Mouse (Mus musculus): ENCODE results near the gene Ppp1r16b. TPM values are rescaled to one million over a fixed set of nuclear protein-coding genes. Genes with fewer than 3 reads are reported as not detected.

Ppp1r16b gene
- total RNA-seq (2015; ENCODE audit: low replicate concordance) (not detected in 2 replicates), total RNA-seq (2017; ENCODE audit: low replicate concordance) (0.14 TPM in 1 of 2 replicates, not detected in the other)

DNA sequence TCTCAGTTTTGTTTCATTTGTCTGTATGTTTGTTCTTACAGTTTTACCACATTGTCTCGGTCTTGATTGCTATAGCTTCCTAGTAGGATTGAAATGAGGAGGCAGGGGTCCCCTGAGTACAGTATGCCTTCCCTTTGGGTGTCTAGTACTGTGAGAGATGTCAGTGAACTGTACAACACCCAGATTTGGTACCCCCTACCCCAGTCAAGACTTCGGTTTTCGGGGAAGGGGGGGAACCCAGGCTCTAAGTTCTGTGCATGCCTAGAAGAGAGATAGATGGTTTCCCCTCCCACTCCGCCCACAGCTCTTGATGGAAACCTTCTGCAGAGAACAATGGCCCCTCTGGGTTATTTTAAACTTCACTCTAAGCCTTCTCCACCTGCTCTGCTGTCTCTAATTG lies at the start of gene Ppp1r16b:
Ppp1r16b (plus strand) TSS at position 301 of the 400 bp plus-strand sequence.
- ATAC-seq (replicated peaks; ENCODE audit: low FRiP score, poor library complexity, severe bottlenecking), result no peak

DNA sequence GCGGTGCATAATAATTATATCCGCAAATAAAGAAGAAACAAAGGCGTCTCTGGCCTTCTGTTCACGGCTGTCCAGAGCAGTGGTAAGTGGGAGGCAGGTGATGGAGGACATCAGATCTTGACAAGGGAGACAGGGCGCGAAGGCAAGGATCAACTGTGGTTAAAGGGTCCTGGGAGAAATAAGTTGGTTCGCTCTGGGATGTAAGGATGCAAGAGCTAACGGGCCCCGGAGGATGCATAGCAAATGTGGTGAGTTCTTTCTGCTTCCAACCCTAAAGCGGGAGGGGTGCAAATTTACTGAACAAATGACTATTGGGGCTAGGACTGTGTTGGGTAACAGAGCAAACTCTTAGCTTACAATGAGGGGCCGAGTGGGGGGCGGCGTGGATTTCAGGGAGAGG lies 49.5 kb upstream of the Ppp1r16b start:
- no peak for ATAC-seq (replicated peaks; ENCODE audit: low FRiP score, poor library complexity, severe bottlenecking)

DNA sequence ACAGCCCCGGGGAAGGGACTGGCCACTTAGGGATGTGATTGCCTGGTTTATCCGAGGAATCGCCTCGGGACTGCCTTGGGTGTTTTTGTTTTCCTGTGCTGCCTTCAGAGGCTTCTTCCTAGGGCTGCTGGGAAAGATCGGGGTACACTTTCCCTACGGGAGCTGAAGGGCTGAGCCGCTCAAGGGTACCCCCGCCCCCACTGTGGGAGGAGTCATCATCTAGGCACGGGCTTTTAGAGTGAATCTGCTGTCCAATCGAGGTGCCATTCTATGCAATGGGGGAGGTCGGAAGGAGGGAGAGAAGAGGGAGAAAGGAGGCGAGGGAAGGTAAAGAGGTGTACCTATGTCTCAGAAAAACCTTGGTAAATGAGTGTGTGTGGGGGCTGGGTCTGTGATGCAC lies 48.9 kb upstream of the Ppp1r16b start:
- ATAC-seq (replicated peaks; ENCODE audit: low FRiP score, poor library complexity, severe bottlenecking), result no peak

DNA sequence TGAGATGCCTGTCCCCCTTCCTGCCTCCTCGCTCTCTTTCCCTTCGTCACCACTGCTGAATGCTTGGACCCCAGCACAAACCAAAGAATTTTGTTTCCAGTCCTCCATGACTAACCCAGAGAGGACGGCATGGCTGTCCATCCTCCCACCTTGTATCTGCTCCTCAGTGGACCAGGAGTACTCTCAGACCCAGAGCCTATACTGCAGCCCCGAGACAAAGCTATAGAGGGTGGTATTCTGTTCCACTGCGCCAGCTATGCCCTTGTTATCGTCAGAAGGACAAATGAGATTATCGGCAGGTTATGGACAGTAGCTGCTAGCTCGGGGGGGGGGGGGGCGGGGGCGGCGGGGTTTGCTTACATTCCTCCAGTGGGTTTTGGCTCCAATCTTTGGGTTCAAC lies 48.4 kb upstream of the Ppp1r16b start:
- no peak for ATAC-seq (replicated peaks; ENCODE audit: low FRiP score, poor library complexity, severe bottlenecking)

DNA sequence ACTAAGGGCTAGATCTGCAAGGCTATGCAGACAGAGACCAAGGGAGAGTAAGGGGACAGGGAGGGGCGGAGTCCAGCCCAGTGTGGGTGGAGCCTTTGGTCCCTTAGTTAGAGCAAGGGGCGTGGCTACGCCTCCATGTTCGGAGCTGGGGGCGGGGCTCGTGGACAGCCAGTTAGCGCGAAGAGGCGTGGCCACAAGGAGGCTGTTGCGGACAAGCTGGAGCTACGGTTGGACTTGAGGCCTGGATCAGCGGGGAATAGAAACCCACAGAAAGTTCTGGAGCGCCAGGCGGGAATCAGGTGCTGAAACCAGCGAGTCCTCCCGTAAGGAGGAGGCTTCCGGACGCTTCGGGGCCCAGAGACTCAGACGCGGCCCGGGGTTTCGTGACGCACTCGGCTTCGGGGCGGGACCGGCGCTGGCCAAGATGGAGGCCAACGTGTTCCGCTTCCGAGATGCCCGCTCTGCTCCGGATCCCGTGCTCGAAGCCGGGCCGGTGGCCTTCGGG lies 40.4 kb upstream of the Ppp1r16b start, which contains the start of gene Actr5:
Actr5 (plus strand) TSS at position 171 of the 505 bp plus-strand sequence.
- ATAC-seq (replicated peaks; ENCODE audit: low FRiP score, poor library complexity, severe bottlenecking), result peak; percentile 98

DNA sequence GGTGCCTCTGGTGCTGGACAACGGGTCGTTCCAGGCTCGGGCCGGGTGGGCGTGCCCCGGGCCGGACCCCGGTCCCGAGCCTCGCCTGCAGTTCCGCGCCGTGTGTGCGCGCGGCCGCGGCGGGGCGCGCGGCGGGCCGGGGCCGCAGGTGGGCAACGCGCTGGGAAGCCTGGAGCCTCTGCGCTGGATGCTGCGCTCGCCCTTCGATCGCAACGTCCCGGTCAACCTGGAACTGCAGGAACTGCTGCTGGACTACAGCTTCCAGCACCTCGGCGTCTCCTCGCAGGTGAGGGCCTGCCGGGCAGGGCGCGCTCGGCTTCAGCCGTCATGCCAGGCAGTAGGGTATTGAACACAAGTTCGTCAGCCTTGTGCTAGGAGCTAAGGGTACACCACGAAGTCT lies 40.0 kb upstream of the Ppp1r16b start:
- no peak for ATAC-seq (replicated peaks; ENCODE audit: low FRiP score, poor library complexity, severe bottlenecking)

DNA sequence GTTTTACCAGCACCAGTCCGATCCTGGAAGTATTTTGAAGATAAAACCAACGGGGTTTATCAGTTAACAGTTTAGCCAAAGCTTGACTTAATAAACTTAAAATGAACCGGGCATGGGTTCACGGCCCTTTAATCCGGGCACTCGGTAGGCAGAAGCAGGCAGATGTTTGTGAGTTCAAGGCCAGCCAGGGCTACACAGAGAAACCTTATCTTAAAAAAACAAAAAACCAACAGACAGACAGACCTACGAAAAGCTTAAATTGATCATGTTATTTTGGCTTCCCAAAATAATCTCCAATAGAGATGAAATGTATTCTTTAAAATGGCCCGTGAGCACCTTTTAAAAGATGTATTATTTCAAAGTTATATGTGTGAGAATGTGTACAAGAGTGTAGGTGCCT lies 39.5 kb upstream of the Ppp1r16b start:
- ATAC-seq (replicated peaks; ENCODE audit: low FRiP score, poor library complexity, severe bottlenecking), result no peak

DNA sequence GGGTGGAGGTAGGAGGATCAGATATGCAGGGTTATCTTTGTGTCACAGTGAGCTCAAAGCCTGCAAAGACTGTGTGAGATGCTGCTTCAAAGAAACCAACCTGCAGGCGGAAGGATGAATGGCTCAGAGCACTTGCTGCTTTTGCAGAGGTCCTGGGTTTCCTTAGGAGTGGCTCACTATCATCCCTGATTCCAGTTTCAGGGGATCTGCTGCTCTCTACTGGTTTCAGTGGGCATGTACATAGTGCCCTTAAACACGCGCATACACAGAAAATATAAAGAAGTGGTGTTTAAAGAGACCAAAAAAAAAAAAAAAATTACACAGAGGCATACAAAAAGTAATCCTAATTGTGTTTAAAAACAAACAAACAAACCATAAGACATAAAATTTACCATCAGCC lies 36.3 kb upstream of the Ppp1r16b start:
- no peak for ATAC-seq (replicated peaks; ENCODE audit: low FRiP score, poor library complexity, severe bottlenecking)

DNA sequence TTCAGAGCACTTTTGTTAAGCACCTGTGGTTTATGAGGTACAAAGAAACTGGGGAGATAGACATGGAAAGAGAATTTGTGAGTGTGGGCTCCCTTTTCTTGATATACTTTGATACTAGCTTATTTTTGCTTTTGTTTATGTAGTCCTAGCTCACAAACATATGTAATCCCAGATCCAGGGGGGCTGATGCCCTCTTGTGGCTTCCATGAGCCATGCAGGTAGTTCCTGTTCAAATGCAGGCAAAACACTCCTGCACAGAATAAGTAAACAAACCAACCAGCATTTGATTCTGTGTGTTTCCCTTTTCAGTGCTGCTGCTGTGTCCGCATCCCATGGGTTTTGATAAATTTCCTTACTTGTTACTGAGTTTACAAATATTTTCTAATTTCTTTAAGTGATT lies 35.8 kb upstream of the Ppp1r16b start:
- no peak for ATAC-seq (replicated peaks; ENCODE audit: low FRiP score, poor library complexity, severe bottlenecking)

DNA sequence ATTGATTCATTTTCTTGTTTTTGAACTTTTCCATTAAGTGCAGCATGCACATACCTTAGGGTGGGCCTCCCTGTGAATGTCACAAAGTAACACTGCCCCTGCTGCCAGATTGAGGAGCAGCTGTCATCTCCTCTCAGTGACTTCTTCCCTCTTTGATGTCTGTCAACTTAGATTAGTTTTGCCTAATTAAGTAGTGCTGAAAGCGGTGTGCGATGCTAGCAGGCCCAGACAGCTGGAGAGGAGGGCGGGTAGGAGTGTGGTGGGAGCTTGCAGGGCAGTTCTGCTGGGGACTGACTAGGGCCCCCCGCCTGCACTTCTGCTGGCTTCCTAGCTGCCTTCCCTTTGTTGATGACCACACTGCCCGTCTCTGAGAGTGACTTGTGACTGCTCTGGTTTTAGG lies 33.3 kb upstream of the Ppp1r16b start:
- no peak for ATAC-seq (replicated peaks; ENCODE audit: low FRiP score, poor library complexity, severe bottlenecking)

DNA sequence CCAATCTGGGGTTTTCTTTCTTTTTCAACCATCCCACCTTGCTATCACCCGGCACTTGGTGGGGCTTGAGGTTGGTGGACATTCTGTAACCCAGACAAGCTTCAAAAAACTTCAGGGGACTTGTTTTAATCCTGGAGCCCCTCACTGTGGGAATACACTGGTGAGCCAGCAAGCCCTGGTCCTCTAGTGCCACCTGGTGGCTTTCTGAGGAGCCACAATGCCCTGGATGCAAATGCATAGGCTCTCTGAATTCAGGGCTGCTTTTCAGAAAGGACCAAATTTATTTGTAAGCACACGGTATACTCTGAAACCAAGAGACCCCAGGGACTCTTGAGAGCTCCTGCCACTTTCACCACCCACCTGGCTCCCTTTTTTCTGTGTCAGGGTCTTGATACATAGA lies 23.3 kb upstream of the Ppp1r16b start:
- ATAC-seq (replicated peaks; ENCODE audit: low FRiP score, poor library complexity, severe bottlenecking), result peak; percentile 78

DNA sequence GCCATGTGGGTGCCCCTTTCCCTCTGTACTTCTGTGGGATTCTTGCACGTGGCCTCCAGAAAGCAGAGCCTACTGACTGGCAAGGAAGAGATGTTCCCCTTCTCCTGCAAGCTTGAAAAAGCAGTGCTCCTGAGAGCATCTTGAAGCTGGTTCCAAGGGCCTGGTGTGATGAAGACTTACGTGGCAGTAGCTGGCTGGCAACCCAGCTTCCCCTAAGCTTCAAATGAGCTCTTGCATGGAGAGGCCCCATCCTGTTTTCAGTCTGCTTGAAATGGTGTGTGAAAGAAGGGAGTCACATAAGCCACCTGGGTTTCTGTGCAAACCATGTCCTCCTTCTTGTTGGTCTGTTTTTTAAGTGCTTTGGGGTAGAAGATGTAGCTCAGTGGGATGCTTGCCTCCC lies 22.6 kb upstream of the Ppp1r16b start:
- no peak for ATAC-seq (replicated peaks; ENCODE audit: low FRiP score, poor library complexity, severe bottlenecking)

DNA sequence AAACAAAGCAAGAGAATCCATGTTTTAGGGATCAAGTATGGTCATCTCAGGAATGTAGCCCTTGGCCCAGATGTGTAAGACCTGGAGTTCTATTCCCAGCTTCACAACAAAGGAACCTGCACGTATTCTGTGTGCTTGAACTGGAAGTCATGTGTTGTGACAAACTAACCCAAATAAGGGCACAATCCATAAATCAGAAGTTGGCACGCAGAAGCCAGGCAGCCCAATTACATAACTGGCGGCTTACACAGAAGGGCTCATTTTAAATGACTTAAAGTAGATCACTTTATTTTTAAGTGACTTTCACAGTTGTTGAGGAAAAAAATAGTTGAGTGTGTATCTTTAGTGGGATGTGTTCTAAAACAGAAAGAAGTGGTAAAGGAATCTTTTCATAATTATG lies 21.4 kb upstream of the Ppp1r16b start:
- no peak for ATAC-seq (replicated peaks; ENCODE audit: low FRiP score, poor library complexity, severe bottlenecking)

DNA sequence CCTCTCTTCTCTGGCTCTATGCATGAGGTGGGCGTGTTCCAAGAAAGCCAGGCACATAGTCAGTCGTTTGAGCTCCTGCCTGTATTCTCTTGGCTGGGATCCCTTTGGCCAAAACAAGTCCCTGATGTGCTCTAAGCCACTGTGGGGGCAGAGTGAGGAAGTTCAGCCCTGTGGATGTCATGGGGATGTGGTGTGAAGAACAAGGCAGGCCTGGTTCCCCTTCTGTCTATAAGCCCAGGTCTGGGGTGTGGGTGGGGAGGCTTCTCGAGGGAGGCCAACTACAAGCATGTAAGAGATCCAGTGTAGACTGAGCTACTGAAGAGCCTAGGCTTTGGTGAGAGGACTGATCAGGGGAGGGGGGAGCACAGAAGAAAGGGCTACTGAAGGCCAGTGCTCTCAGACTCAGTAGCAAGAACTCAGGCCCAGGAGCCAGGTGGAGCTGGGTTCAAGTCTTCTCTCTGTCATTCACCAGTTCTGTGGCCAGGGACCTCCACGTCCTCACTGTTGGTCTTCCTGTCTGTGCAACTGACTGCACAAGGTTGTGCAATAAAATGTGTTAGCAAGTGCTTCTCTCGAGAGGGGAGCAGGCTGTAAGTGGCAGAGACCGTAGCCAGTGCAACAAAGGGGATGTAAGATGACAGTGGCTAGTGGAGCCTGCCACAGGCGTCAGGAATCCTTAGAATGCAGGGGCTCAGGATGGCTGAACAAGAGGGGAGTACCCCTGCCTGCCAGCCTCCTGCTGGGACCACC lies 13.9 kb upstream of the Ppp1r16b start:
- no peak for ATAC-seq (replicated peaks; ENCODE audit: low FRiP score, poor library complexity, severe bottlenecking)

DNA sequence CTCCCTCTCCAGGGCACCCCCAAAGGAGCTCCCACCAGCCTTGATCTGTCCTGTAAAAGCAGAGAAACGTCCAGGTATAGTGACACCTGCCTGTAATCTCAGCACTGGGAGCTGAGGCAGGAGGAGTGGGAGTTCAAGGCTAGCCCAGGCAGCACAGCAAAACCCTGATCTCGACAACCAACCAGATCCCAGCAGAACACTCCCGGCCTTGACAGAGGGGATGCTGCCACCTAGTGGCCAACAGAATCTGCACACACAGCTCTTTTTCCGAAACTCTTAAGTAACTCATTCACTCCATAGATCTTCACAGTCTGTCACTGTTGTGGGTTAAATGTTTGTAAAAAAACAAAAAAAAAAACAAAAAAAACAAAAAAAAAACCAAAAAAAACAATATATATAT lies 12.2 kb upstream of the Ppp1r16b start:
- peak; percentile 73 for ATAC-seq (replicated peaks; ENCODE audit: low FRiP score, poor library complexity, severe bottlenecking)

DNA sequence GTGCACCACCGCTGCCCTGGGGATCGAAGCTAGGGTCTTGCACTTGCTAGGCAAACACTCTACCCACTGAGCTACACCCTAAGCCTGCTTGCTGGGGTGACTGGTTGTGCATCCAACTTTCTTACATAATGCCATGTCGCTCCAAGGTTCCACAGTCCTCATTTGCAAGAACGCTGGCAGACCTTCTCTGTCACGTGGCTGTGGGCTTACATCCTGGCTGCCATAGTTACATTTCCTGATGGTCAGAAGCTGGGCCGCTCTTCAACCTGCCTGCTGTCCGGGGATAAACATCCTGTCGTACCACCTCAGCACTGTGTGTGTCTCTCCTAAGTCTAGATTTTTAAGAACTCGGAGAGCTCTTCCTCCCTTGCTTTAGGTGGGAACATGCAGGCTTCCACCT lies 10.5 kb upstream of the Ppp1r16b start:
- ATAC-seq (replicated peaks; ENCODE audit: low FRiP score, poor library complexity, severe bottlenecking), result no peak

DNA sequence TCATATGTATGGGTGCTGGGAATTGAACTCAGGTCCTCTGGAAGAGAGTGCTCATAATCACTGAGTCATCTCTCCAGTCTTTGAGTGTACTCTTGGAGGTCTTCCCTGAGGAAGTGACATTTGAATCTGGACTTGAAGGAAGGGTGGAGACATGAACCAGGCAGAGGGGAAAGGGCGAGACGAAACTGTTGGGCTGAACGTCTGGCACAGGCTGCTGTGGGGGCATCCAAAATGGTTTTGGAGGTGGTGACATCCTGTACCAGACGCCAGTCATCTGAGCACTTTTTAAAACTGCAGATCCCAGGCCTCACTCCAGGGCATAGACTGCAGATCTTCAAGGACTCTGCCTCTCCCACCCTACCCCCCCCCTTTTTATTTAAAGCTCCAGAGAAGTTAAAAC lies 9.4 kb upstream of the Ppp1r16b start:
- ATAC-seq (replicated peaks; ENCODE audit: low FRiP score, poor library complexity, severe bottlenecking), result no peak

DNA sequence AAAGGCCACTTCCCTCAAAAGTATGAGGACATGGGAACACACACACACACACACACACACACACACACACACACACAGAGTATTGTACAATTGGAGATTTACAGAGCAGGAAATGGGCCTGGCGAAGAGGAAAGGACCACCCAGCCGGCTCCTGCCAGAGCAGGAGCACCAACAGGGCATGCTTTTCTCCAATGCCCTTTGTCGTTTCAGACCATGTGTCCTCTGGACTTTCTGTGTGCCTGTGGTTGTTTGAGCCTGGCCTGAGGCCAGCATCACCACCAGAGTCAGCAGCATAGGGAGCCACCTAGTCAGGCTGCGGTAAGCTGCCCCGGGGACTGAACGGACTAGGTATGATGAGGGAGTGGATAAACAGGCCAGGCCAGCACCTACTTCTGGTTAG lies 6.4 kb upstream of the Ppp1r16b start:
- ATAC-seq (replicated peaks; ENCODE audit: low FRiP score, poor library complexity, severe bottlenecking), result no peak

DNA sequence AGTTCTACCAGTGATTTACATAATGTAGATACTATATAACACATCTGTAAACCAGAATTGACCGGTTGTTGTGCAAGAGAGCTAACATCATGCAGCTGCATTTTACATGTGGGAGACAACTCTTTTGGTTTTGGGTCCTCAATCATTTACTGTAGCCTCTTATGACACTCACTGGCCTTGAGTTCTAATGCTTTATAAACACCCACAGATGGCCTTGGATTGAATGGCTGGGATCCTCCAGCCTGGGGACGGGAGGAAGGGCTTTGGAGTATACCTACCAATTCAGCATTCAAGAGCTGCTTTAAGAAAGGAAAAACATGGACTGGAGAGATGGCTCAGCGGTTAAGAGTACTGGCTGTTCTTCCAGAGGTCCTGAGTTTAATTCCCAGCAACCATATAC lies 5.9 kb upstream of the Ppp1r16b start:
- ATAC-seq (replicated peaks; ENCODE audit: low FRiP score, poor library complexity, severe bottlenecking), result no peak

DNA sequence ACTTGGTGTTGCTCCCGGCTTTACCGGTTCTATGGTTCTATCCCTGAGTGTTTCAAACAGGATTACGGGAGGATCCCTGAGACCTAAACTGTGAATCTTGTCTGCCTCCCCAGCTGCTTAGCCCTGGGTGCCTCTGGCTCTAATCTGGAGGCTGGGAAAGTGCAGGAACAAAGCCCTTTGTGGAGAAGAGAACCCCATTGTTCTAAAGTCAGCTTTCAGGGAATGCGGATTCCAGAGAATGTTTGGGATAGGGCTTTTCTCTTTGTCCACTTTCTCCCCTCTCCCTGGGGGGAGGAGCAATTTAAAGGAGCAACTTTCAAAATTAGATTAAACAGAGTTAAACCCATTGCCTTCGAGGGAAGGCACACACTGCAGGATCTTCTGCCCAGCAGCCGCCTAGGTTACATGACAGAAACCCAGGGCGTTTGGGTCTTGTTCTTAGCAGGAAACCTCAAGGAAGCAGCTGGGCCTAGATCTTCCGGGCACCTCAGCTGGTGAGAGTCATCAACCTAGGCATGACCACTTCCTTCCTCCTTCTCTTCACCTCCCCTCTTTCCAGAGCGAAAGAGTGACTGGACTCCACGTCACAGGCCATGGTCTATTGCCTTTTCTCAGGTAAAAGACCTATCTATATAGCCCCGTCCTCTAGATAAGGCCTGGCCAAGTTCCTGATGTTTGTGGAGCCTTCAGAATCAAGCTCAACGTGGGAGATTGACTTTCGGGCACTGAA lies 1.0 kb downstream of the Ppp1r16b start:
- no peak for ATAC-seq (replicated peaks; ENCODE audit: low FRiP score, poor library complexity, severe bottlenecking)

DNA sequence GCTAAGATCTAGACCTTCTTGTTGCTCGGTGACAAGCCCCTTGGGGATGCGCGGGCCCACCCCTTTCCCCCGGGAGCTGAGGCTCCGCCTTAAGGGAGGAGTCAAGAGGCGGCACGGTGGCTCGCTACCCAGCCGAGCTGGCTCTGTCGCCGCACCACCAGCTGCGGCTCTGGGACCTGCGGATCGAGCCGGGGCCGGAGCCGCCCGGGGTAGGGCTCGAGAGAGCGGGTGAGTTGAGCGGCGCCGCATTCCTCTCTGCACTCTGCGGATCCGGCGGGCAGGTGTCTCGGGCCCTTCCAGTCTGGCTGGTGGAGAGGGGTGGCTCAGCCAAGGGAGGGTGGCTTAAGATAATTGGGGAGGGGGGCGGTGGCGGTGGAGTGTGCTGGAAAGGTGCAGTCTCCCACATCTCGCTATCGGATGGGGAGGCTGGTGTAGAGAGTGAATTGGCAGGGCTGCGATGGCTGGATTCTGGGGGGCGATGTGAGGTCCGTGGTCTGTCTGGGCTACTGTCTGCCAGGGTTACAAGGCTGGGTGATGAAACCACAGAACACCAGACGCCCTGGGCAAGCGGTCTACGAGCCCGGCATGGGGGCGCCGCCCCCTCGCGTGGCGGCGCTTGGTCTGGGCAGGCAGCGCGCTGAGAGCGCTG lies 1.9 kb downstream of the Ppp1r16b start:
- ATAC-seq (replicated peaks; ENCODE audit: low FRiP score, poor library complexity, severe bottlenecking), result no peak

All from erythroblast, adult 5-6 weeks (primary cell).